Mouse (Mus musculus): ENCODE results near the gene Hist1h2ag. TPM values are rescaled to one million over a fixed set of nuclear protein-coding genes. Genes with fewer than 3 reads are reported as not detected.
"Not testable (repeated sequence)": the region's sequence is repeated elsewhere in the genome, so short reads cannot be mapped to it uniquely, and the experiment has no call there.

Hist1h2ag gene
- polyA plus RNA-seq (2012; rRNA removed) (54.6 and 89.6 TPM in 2 replicates), polyA plus RNA-seq (2014; fragmentation: Nextera tagmentation; extraction: Ambion mirVana) (56.7 and 74.1 TPM in 2 replicates)

DNA sequence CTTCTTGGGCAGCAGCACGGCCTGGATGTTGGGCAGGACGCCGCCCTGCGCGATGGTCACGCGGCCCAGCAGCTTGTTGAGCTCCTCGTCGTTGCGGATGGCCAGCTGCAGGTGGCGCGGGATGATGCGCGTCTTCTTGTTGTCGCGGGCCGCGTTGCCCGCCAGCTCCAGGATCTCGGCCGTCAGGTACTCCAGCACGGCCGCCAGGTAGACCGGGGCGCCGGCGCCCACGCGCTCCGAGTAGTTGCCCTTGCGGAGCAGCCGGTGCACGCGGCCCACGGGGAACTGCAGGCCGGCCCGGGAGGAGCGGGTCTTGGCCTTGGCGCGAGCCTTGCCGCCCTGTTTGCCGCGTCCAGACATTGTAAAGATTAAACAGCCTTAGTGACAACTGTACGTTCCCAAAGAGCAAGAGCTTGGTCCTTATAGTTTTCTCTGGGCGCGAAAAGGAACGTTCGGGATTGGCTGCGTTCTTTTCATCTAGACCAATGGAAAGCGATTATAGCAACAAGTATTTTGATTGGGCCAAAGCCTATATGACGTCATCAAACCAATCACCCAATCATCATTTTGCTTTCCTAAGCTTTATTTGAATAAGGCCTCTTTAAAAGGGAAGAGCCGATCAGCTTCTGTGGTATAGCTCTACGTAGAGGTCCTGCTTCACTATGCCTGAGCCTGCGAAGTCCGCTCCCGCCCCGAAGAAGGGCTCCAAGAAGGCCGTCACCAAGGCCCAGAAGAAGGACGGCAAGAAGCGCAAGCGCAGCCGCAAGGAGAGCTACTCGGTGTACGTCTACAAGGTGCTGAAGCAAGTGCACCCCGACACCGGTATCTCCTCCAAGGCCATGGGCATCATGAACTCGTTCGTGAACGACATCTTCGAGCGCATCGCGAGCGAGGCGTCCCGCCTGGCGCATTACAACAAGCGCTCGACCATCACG, at the start of gene Hist1h2ag, which contains the start of gene Hist1h2bj:
Gene Hist1h2ag, minus strand, starts transcription at position 377 of the 935 bp plus-strand sequence.
Gene Hist1h2bj, plus strand, starts transcription at position 647 of the 935 bp plus-strand sequence.
- peak within 1 kb of the TSS; percentile 43; the same call in 1 of the 2 replicates for H3K9ac ChIP-seq (ENCODE audit: low read depth, low read length, severe bottlenecking)
- peaks cover 17% of the 10 kb centered on the region for H3K4me1 ChIP-seq (ENCODE audit: control insufficient read depth, insufficient read depth, low read length)

DNA sequence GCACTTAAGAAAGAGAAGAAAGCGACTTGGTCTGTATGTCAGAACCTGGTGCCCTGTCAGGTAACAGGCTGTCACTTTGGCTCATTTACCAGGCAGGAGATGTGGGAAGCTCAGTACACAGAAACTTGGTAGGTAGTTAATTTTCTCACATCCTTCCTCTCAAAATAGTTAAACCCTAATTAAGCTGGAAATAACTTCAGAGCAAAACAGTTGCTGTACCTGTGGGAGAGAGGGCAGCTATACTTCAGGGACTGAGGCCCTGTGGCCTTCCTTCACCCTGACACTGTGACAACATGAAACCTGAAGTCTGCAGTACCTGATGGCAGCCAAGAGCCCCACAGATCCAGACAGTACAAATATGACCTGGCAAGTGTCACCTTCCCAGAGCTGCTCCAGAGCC, 41.4 kb upstream of the Hist1h2ag start, which contains the start of gene Vmn1r188:
Gene Vmn1r188, plus strand, starts transcription at position 301 of the 400 bp plus-strand sequence.
- not testable (repeated sequence) for DNase-seq (ENCODE audit: low spot score); H3K9ac ChIP-seq (ENCODE audit: low read depth, low read length, severe bottlenecking); H3K4me2 ChIP-seq (replicated peaks; ENCODE audit: low read depth, low read length, severe bottlenecking); H3K4me1 ChIP-seq (ENCODE audit: control insufficient read depth, insufficient read depth, low read length); H3K27me3 ChIP-seq (ENCODE audit: control insufficient read depth, insufficient read depth, low read length); H3K36me3 ChIP-seq (ENCODE audit: control insufficient read depth, insufficient read depth, low read length); ATAC-seq (ENCODE audit: low FRiP score, low read depth); H3K9me3 ChIP-seq (ENCODE audit: control insufficient read depth, low read length); H3K4me3 ChIP-seq (replicated peaks; ENCODE audit: low read length); H3K27ac ChIP-seq (replicated peaks; ENCODE audit: low read depth, low read length)
- 63% methylated on average over 1 of the region's 1 CpGs for WGBS

More for the DNA sequence above, at the start of gene Hist1h2ag, which contains the start of gene Hist1h2bj:
- DNase-seq (ENCODE audit: low spot score) (peak; percentile 100), ATAC-seq (ENCODE audit: low FRiP score, low read depth) (peak; percentile 88)
- H3K36me3 ChIP-seq (ENCODE audit: control insufficient read depth, insufficient read depth, low read length); H3K27me3 ChIP-seq (ENCODE audit: control insufficient read depth, insufficient read depth, low read length); H3K9me3 ChIP-seq (ENCODE audit: control insufficient read depth, low read length): not testable (repeated sequence)
- peak within 1 kb of the TSS; percentile 90 for H3K27ac ChIP-seq (replicated peaks; ENCODE audit: low read depth, low read length)
- H3K4me2 ChIP-seq (replicated peaks; ENCODE audit: low read depth, low read length, severe bottlenecking) = peak within 1 kb of the TSS; percentile 79
- WGBS = under 1% methylated on average over 34 of the region's 80 CpGs
- peak within 1 kb of the TSS; percentile 42 for H3K4me3 ChIP-seq (replicated peaks; ENCODE audit: low read length)

DNA sequence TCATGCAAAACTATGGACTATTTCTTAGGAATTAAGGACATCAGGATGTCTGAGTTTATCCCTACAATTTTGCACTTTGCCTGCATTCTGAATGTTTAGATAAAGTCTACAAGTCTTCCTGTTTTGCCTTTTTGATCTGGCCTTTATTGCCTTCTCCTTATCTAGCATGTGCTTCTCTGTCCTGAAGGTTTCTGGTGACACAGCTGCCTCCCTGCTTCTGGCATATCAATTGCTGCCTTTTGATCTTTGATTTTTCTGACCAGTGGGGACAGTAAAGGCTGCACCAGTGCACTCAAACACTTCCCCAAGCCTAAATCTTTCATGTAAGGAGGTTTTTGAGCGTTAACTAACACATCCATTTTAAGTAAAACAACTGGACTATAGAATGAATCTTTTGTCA, 20.7 kb upstream of the Hist1h2ag start:
- TF ChIP-seq POLR2A (IDR thresholded peaks at IDR 0.05; ENCODE audit: borderline replicate concordance, extremely low read depth, insufficient read depth, insufficient read length) = no peak
- no peaks in the 10 kb centered on the region for H3K36me3 ChIP-seq (ENCODE audit: control insufficient read depth, insufficient read depth, low read length)
- H3K9ac ChIP-seq (ENCODE audit: low read depth, low read length, severe bottlenecking) = no peak overlapping the region
- no peak overlapping the region for H3K27ac ChIP-seq (replicated peaks; ENCODE audit: low read depth, low read length)
- 0 out of 2 replicates have a peak, but pooled peaks cover 3% of the 10 kb centered on the region for H3K9me3 ChIP-seq (ENCODE audit: control insufficient read depth, low read length)
- H3K27me3 ChIP-seq (ENCODE audit: control insufficient read depth, insufficient read depth, low read length) = no peaks in the 10 kb centered on the region
- ATAC-seq (ENCODE audit: low FRiP score, low read depth) (no peak), DNase-seq (ENCODE audit: low spot score) (no peak)
- H3K4me1 ChIP-seq (ENCODE audit: control insufficient read depth, insufficient read depth, low read length) = no peaks in the 10 kb centered on the region
- no peak overlapping the region for H3K4me2 ChIP-seq (replicated peaks; ENCODE audit: low read depth, low read length, severe bottlenecking)
- WGBS = 57% methylated on average over 1 of the region's 1 CpGs
- no peak overlapping the region for H3K4me3 ChIP-seq (replicated peaks; ENCODE audit: low read length)

DNA sequence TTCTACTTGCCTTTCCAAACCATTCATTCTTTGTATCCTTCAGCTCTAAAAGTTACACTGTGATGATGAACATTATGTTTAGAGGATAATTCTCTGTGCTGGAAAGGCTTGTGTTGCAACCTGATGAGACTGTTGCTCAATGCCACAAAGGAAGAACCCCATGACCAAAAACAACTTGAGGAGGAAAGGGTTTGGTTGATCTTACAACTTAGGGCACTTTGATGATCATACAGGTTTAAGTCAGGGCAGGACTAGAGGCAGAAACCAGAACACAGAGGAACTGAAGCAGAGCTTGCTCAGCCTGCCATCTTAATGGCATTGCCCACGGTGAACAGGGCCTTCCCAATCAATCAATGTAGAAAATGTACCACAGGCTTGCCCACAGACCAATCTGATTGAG, 18.7 kb upstream of the Hist1h2ag start:
- H3K4me2 ChIP-seq (replicated peaks; ENCODE audit: low read depth, low read length, severe bottlenecking) = no peak overlapping the region
- TF ChIP-seq POLR2A (IDR thresholded peaks at IDR 0.05; ENCODE audit: borderline replicate concordance, extremely low read depth, insufficient read depth, insufficient read length) = no peak
- WGBS = 84% methylated on average over 1 of the region's 1 CpGs
- no peak overlapping the region for H3K4me3 ChIP-seq (replicated peaks; ENCODE audit: low read length)
- no peaks in the 10 kb centered on the region for H3K27me3 ChIP-seq (ENCODE audit: control insufficient read depth, insufficient read depth, low read length)
- DNase-seq (ENCODE audit: low spot score) = no peak
- H3K4me1 ChIP-seq (ENCODE audit: control insufficient read depth, insufficient read depth, low read length) = no peaks in the 10 kb centered on the region
- ATAC-seq (ENCODE audit: low FRiP score, low read depth) = no peak
- H3K27ac ChIP-seq (replicated peaks; ENCODE audit: low read depth, low read length) = no peak overlapping the region
- H3K36me3 ChIP-seq (ENCODE audit: control insufficient read depth, insufficient read depth, low read length) = no peaks in the 10 kb centered on the region
- 0 out of 2 replicates have a peak, but pooled peaks cover 2% of the 10 kb centered on the region for H3K9me3 ChIP-seq (ENCODE audit: control insufficient read depth, low read length)
- no peak overlapping the region for H3K9ac ChIP-seq (ENCODE audit: low read depth, low read length, severe bottlenecking)

DNA sequence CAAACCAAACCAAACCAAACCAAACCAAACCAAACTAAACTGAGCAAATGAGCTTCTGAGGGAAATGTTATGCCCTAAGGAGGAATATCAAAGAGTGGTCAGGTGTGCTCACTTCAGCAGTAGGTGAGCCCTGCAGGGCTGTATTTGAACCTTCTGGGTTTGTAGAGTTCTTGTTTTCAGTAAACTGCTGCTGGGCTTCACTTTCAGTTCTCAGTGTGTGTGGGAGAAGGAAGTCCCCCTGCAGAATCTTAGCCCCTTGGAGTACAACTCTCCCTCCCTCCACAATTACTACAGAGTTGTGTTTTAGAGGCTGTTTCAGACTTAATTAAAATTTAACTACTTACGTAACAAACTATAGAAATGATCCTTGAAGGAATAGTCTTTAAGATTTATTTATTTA, 11.0 kb upstream of the Hist1h2ag start:
- ATAC-seq (ENCODE audit: low FRiP score, low read depth) (no peak), DNase-seq (ENCODE audit: low spot score) (no peak)
- no peaks in the 10 kb centered on the region for H3K27me3 ChIP-seq (ENCODE audit: control insufficient read depth, insufficient read depth, low read length)
- H3K9me3 ChIP-seq (ENCODE audit: control insufficient read depth, low read length) = no peaks in the 10 kb centered on the region
- H3K4me2 ChIP-seq (replicated peaks; ENCODE audit: low read depth, low read length, severe bottlenecking) = no peak overlapping the region
- no peak overlapping the region for H3K4me3 ChIP-seq (replicated peaks; ENCODE audit: low read length)
- H3K36me3 ChIP-seq (ENCODE audit: control insufficient read depth, insufficient read depth, low read length) = no peaks in the 10 kb centered on the region
- 0 out of 2 replicates have a peak, but pooled peaks cover 3% of the 10 kb centered on the region for H3K4me1 ChIP-seq (ENCODE audit: control insufficient read depth, insufficient read depth, low read length)
- no peak overlapping the region for H3K9ac ChIP-seq (ENCODE audit: low read depth, low read length, severe bottlenecking)
- WGBS = 100% methylated on average over 1 of the region's 1 CpGs
- no peak for TF ChIP-seq POLR2A (IDR thresholded peaks at IDR 0.05; ENCODE audit: borderline replicate concordance, extremely low read depth, insufficient read depth, insufficient read length)
- H3K27ac ChIP-seq (replicated peaks; ENCODE audit: low read depth, low read length) = no peak overlapping the region

Measured in limb, embryonic 14.5 days (tissue).